Mouse (Mus musculus) cortical plate, adult 2 months (tissue): ENCODE data around the gene Apoa2.

ENCODE experiments used
- CTCF ChIP-seq: fragments of 200-500 bp; IDR thresholded peaks from 2 replicates; pipeline ENCODE4 v1.5.1; 2011; ENCODE audit warnings: mild to moderate bottlenecking, control low read depth, low read length; ENCODE audit not compliant: insufficient read depth; ENCODE audit errors: extremely low read depth
- POLR2A ChIP-seq: fragments of 200-500 bp; IDR thresholded peaks from 2 replicates; pipeline ENCODE4 v1.6.1; 2011; ENCODE audit warnings: mild to moderate bottlenecking, low read length, control low read depth; ENCODE audit not compliant: insufficient read depth; ENCODE audit errors: extremely low read depth

- TF ChIP-seq CTCF (no peak), POLR2A (no peak)
These were observed 32.6 kb upstream of the Apoa2 start for GRCm38 (mm10) chr1:171192283-171192682.
